Mouse (Mus musculus) adrenal gland, postnatal 10 days (tissue): Measurements from ENCODE around the gene Kazald1. TPM values are rescaled to one million over a fixed set of nuclear protein-coding genes. Genes with fewer than 3 reads are reported as not detected.
A peak's percentile ranks its signal among the peaks of the same experiment; 100 is the strongest.

Experiments used
- DNase-seq: peaks from one replicate; pipeline ENCODE4 v3.0.0; 2021; ENCODE audit warnings: mixed read lengths
- total RNA-seq, 2 experiments: library from RNA; stranded (reverse); gene quantifications; 2 replicates each; pipeline ENCODE4 v1.2.3; 2021

The Kazald1 gene
- total RNA-seq, 2 experiments from 2014 or later: 8.2 to 9.2 TPM

DNA sequence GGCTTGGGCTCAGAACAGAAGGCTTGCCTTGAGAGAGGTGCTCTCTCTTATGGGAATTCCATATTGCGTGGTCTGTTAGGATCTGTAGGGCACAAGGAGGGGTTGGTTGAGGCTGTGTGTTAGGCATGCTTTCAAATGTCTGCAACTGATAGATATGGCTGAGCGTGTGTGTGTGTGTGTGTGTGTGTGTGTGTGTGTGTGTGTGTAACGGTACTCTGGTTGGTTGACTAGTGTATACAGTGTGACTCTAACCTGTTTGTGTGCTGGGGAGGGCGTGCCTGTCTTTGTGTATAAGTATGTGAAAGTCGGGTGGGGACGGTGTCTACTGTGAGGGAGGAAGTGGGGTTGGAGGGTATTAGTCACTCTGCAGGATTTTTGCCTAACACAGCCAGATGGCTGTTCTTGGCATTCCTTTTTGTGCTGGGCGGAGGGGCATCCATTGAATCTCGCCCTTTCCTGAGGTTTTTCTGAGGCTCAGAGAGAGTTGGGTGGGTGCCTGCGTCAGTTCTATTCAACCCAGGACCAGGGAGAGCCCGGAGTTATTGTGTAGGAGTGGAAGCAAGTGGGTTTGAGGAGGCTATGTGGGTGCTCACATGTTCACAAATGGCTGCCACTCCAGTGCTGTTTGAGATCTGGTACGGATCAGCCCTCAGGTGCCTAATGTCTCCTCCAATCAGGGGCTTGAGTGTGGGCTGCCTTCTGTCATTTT, 27.0 kb upstream of the Kazald1 start:
- DNase-seq: peak; percentile 62

- no peak for DNase-seq
Observed at GRCm38 (mm10) chr19:45048644-45049365, 26.2 kb upstream of the Kazald1 start.

DNA sequence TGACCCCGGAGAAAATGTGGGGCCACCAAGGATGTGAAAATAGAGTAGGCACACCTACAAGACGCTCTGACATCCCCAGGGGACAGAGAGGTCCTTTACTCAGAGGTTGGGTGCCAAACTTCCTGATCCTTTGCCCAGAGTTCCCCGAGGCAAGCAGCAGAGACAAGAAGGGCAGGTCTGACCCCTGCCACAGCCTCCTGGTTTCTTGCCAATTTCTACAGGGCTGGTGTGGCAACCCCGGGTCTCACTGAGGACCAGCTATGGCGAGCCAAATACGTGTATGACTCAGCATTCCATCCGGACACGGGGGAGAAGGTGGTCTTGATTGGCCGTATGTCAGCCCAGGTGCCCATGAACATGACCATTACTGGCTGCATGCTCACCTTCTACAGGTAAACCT, 25.5 kb upstream of the Kazald1 start:
- no peak for DNase-seq

- no peak for DNase-seq
Observed at GRCm38 (mm10) chr19:45053451-45053850, 21.6 kb upstream of the Kazald1 start.

DNA sequence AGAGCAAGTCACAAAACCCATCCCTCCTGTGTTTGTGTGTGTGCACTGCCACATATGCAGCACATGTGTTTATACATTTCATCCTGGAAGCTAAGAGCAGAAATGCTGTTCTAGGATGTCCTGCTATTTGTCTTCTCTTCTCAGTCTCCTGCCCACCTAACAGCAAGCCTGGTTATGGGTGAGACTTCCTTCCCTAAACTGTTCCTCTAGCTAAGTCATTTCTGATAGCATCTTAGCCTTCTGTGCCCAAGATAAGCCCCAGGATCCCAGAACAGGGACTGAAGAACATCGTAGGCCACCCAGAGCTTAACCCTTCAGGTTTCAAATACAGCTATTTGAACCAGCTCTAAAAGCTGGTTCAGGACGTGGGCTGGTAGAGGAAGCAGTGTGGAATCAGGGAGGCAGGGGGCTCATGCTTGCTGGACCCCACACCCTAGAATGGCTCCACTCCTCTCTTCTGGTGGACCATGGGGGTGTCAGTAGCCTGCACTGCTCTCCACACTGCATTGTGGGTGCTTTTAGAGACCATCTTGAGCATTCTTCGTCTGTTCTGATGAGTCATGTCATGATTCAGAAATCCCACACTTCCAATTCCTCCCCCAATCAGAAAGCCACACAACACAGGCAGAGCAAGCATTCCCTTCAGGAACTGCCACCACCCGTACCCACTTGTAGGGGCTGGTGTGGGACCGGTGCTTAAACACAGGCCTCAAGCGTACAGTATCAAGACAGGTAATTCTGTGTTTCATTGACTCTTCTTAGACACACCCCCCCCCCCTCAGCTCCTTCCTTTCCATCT, 19.9 kb upstream of the Kazald1 start:
- DNase-seq: peak; percentile 33

DNA sequence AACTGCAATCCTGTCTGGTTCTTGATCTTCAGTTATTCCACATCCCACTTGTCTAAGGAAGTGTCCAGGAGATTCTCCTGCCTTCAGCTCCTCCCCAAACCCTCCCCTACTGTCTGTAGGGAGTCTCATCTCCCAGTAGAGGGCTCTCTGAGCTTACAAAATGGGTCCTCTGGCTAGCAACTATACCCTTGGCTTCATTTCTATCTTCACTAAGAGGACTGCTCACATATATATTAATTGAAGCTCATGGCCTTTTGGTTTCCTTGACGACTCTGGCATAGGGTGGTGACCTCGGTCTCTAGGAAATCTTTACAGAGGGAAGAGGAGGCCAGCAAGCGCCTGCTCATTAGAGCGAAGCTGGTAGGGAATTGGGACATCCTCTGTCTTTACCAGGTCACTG, 18.7 kb upstream of the Kazald1 start:
- peak; percentile 53 for DNase-seq

DNA sequence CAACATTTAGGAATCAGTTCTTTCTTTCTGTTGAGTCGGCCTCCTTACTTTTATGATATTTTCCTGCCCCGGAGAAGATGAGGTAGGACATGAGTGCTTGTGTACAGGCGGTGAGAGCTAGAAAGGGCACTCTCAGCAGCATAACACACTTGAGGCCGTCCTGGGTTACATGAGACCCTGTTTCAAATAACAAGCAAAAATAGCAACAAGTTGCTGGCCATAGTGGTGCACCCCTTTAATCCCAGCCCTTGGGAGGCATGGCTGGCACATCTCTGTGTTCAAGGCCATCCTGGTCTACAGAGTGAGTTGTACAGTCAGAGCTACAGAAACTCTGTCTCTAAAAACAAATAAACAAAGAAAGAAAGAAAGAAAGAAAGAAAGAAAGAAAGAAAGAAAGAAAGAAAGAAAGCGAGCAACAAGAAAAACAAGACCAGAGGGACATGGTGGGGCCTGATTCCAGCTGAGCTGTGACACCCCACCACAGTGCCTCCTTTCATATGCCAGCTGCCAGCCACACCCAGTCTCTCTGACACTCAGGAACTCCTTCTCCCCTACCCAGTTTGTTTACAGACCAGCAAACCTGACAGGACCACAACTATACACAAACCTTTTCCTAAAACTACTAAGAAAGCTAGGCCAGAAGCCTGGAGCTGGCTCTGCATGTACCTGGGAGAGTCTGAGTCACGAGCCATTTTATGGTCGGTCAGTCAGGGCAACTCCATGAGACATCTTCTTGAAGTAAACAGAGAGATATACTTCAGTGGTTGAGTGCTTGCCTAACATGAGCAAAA, 17.9 kb upstream of the Kazald1 start:
- DNase-seq: no peak

DNA sequence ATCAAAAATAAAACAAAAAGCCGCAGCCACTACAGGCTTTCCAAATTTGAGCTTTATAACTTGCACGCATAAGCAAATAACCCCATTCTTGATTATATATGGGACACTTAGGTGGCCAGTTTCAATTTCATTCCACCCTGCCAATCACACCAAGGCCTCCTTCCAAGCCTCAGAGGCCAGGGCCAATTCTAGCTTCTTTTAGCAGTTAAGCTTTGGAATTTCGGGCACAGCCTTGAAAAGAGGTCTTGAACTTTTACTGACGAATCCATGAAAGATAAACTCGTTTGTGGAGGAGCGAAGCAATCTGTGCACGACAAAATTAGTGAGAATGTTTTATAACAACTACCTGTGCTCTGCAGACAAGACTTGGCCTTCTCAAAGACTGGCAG, 17.3 kb upstream of the Kazald1 start:
- DNase-seq: peak; percentile 57

DNA sequence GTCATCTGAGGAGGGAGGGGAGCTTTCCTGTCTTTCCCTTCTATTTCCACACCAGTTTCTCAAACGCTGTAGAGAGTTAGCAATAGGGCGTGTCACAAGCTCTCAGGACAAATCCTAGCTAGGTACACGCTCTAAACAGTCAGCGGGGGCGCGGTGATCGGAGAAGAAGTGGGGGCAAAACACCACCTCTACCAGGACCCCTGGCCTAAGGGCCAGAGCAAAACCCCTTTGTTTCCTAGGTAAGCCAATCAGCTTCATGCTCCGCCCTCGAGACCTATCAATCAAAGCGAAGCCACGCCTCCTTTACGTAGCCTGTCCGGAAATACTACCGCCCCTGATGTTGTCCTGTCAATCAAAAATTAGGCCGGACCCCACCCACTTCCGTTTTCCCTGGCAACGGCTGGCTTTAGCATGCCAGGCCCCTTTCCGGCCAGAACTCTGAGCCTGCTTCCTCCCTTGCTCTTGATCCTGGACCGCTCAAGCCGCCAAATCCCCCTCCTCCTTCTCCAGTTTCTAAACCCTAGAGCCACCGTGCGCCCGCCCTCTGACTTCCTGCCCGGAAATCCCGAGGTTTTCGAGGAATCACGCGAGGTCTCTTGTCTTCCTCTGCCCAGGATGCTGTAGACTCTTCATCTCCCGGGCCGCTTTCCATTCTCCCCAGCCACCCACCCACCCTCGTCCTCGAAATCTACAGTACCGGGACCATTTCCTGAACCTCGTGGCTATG, 16.8 kb upstream of the Kazald1 start:
- peak; percentile 93 for DNase-seq

- peak; percentile 37 for DNase-seq
Observed at GRCm38 (mm10) chr19:45058841-45059240, 16.2 kb upstream of the Kazald1 start.

DNA sequence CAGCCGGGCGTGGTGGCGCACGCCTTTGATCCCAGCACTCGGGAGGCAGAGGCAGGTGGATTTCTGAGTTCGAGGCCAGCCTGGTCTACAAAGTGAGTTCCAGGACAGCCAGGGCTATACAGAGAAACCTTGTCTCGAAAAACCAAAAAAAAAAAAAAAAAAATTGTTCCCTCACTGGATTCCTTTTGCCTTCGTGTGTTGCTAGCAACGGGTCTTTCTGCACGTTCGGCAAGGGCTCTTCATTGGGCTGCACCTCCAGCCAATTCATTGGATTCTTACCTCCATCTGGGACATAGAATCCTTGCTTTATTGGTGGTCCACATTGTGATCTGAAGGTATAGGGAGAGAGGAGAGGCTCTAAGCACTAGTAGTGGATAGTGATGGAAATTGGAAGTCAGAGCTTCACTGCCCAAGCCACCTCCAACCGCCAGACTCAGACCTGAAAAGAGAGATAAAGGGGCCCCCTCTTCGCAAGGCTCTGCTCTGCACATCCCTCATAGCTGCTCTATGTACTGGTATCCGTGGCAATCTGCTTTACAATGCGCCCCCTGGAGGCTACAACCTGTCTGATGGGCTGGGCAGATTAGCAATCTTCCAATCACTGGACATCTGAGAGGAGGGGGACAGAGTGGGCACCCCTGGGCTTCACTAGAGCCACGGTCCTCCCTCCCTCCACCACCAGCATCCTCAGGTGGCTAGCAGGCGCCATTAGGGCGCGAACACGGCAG, 11.3 kb upstream of the Kazald1 start:
- peak; percentile 75 for DNase-seq

- DNase-seq: no peak
Observed at GRCm38 (mm10) chr19:45065226-45065625, 9.8 kb upstream of the Kazald1 start.

- DNase-seq: no peak
Observed at GRCm38 (mm10) chr19:45067170-45067569, 7.9 kb upstream of the Kazald1 start.

GRCm38 (mm10) chr19:45067758-45068510, 7.1 kb upstream of the Kazald1 start:
- DNase-seq: no peak

- DNase-seq: peak; percentile 92
Observed at GRCm38 (mm10) chr19:45073871-45074542, 1.0 kb upstream of the Kazald1 start.

DNA sequence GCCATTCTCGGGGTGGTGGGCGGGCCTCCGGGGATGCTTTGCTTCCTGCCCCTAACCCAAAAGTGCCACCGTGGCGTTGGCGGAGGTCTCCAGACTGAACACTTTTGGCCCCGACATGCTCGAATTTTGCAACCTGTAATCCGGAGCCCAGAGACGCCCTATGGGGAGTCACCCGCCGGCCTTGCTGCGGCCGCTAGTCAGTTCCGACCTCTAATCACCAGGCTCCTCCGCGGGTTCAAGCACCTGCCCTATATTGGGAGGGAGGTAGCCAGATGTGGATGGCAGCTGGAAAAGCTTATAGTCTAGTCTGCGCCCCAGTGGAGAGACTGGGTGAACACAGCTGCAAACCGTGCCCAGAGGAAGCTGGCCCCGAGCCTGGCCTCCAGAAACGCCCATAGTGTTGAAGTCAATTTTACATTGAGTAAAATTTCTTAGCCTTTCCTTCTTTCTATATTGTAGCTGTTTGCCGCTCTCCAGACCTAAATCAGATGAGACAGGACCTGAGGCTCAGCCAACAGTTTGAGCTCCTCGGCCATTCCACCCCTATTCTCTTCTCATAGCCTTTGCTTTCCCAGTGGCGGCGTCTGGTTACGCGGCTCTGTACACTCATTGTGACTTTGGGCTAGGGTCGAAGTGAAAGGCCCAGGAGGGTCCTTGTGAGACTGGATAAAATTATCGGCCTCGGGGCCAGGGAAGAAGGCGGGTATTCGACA, 438 bp downstream of the Kazald1 start:
- peak; percentile 26 for DNase-seq

DNA sequence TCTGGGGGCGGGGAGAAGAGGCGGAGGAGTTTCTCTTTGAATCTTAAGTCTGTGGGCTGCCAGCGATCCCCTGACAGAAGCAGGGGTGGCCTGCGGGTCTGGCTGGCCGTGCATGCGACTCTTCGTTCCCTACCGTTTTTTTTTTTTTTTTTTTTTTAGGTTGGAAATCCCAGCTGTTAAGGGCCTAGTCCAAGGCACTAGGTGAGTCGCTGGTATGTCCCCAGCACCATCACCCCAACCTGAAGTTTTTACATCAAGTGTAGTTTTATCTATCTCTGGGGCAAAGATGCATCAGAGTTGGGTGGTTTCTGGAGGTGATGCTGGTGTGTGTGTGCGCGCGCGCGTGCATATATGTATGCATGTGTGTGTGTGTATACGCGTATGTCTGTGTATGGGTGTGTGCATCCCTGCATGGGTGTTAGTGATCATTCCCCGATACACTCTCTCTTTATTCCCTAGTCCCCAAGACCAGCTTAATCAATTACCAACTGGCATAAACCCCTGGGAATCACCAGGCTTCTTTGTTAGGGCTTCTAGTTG, 1.1 kb downstream of the Kazald1 start:
- DNase-seq: no peak
